Mouse (Mus musculus): ENCODE results near the gene Frat2. TPM values are rescaled to one million over a fixed set of nuclear protein-coding genes. Genes with fewer than 3 reads are reported as not detected.

The Frat2 gene
- polyA plus RNA-seq, 1 experiment from 2014 or later: 5.9 TPM

GRCm38 (mm10) chr19:41830106-41831031 is 17.6 kb downstream of the Frat2 start:
- Histone ChIP-seq H3K4me1 (peaks cover 26% of the 10 kb centered on the region), H3K4me3 (replicated peaks) (peak overlapping the region; percentile 75), H3K27me3 (peaks cover 31% of the 10 kb centered on the region), H3K4me2 (peak overlapping the region; percentile 99), H3K27ac (peak overlapping the region; percentile 95), H3K36me3 (no peaks in the 10 kb centered on the region), H3K9ac (peak overlapping the region; percentile 65), H3K9me3 (replicated peaks) (no peaks in the 10 kb centered on the region)
- ATAC-seq (replicated peaks; ENCODE audit: low FRiP score): peak; percentile 69
- under 1% methylated on average over 112 of the region's 112 CpGs for WGBS

DNA sequence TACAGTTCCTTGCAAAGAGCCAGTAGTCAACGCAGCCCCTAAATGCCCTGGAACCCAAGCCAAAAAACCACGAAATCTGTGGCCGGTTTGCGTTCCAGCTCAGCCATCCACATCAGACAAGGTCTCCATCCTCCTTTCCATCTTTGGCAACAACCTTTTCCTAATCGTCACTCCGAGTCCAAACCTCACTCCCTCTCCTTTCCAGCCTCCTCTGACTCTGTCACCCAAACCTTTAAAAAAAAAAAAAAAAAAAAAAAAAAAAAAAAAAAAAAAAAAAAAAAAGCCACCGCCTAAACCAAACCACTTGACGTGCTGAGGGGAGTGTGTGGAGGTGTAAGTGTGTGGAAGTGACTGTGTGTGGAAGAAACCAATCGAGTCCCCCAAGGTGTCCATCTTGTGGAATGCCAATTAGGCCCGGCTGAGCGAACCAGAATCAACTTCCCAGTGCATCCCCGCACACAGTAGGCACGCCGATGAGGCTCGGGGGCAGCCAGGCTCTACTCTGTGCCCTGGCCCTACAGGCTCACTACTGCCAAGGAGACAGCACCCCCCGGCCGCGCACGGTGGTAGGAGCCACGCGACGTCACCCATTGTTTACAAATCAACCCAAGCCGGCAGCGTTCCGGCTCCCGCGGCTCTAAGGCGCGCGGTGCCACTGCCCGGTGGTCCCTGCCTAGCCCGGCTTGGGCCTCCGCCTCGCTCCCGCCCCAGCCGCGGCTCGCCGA is 18.4 kb downstream of the Frat2 start, which contains the start of gene Frat1:
Gene Frat1 (plus strand): TSS at position 590 of the 725 bp plus-strand sequence.
- H3K9ac ChIP-seq: peak within 1 kb of the TSS; percentile 65
- H3K4me1 ChIP-seq: peaks cover 26% of the 10 kb centered on the region
- H3K27me3 ChIP-seq: peaks cover 31% of the 10 kb centered on the region
- H3K36me3 ChIP-seq: no peaks in the 10 kb centered on the region
- H3K4me3 ChIP-seq (replicated peaks): peak within 1 kb of the TSS; percentile 75
- no peaks in the 10 kb centered on the region for H3K9me3 ChIP-seq (replicated peaks)
- peak within 1 kb of the TSS; percentile 95 for H3K27ac ChIP-seq
- peak; percentile 95 for ATAC-seq (replicated peaks; ENCODE audit: low FRiP score)
- under 1% methylated on average over 34 of the region's 39 CpGs for WGBS
- H3K4me2 ChIP-seq: peak within 1 kb of the TSS; percentile 99

- no peak for ATAC-seq (replicated peaks; ENCODE audit: low FRiP score)
- H3K27ac ChIP-seq: peak overlapping the region; percentile 69
Observed at GRCm38 (mm10) chr19:41828941-41829340, 19.0 kb downstream of the Frat2 start.

DNA sequence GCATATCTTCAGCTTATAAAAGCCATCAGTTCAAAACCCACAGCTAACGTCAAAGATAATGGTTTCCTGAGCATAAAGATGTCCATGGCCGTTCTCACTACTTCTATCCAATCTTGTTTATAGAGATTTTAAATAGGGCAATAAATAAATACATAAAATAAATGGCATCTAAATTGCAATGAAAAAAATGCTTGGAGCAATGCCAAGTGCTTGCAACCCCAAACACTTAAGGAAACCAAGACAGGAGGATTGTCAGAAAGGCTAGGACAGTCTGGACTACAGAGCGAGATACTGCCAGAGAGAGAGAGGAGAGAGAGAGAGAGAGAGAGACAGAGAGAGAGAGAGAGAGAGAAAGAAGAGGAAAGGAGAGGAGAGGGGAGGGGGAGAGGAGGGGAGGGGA is 21.4 kb downstream of the Frat2 start:
- Histone ChIP-seq H3K36me3 (no peaks in the 10 kb centered on the region), H3K9me3 (replicated peaks) (no peaks in the 10 kb centered on the region), H3K4me1 (peaks cover 18% of the 10 kb centered on the region), H3K9ac (no peak overlapping the region), H3K4me2 (no peak overlapping the region), H3K27me3 (peaks cover 8% of the 10 kb centered on the region), H3K4me3 (replicated peaks) (no peak overlapping the region), H3K27ac (no peak overlapping the region)
- 73% methylated on average over 3 of the region's 3 CpGs for WGBS
- ATAC-seq (replicated peaks; ENCODE audit: low FRiP score): no peak

More at GRCm38 (mm10) chr19:41828941-41829340, 19.0 kb downstream of the Frat2 start:
- 69% methylated on average over 3 of the region's 3 CpGs for WGBS
- Histone ChIP-seq H3K27me3 (peaks cover 31% of the 10 kb centered on the region), H3K36me3 (no peaks in the 10 kb centered on the region), H3K4me3 (replicated peaks) (peak overlapping the region; percentile 75), H3K4me2 (peak overlapping the region; percentile 99), H3K9ac (no peak overlapping the region), H3K4me1 (peaks cover 26% of the 10 kb centered on the region), H3K9me3 (replicated peaks) (no peaks in the 10 kb centered on the region)

DNA sequence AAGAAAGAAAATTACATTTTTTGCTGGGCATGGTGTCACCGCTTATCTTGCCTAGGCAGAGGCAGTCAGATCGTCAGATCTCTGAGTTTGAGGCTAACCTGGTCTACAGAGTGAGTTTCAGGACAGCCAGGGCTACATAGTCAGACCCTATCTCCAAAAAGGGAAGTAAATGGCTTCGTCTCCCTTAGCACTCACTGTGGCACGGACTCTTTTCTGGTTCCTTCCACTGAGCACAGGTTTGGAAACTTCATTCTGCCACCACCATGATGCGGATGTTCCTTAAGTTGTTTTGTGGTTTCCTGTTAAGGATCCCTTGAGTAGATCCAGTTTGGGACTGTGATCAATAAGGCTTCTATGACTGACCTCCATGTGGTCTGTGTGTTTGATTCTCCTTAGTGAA is 23.0 kb downstream of the Frat2 start:
- no peaks in the 10 kb centered on the region for H3K27me3 ChIP-seq
- no peaks in the 10 kb centered on the region for H3K9me3 ChIP-seq (replicated peaks)
- no peaks in the 10 kb centered on the region for H3K36me3 ChIP-seq
- H3K4me1 ChIP-seq: peaks cover 6% of the 10 kb centered on the region; the same call in 1 of the 2 replicates
- no peak overlapping the region for H3K4me2 ChIP-seq
- no peak overlapping the region for H3K27ac ChIP-seq
- no peak overlapping the region for H3K9ac ChIP-seq
- no peak overlapping the region for H3K4me3 ChIP-seq (replicated peaks)
- 90% methylated on average over 5 of the region's 5 CpGs for WGBS
- no peak for ATAC-seq (replicated peaks; ENCODE audit: low FRiP score)

DNA sequence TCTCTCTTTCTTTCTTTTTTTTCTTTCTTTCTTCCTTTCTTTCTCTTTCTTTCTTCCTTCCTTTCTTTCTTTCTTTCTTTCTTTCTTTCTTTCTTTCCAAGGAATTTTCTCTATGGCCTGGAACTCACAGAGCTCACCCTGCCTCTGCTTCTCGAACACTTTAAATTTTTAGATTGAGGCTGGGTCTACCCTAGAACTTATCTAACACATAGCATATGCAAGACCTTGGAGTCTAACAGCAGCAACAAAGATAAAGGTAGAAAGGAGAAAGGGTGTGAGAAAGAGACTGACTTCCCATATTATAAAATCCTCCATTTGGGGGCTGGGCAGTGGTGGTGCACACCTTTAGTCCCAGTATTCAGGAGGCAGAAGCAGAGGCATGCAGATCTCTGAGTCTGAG is 25.3 kb downstream of the Frat2 start:
- H3K27me3 ChIP-seq: no peaks in the 10 kb centered on the region
- peaks cover 6% of the 10 kb centered on the region; the same call in 1 of the 2 replicates for H3K4me1 ChIP-seq
- no peaks in the 10 kb centered on the region for H3K9me3 ChIP-seq (replicated peaks)
- ATAC-seq (replicated peaks; ENCODE audit: low FRiP score): no peak
- no peak overlapping the region for H3K27ac ChIP-seq
- H3K4me3 ChIP-seq (replicated peaks): no peak overlapping the region
- H3K36me3 ChIP-seq: no peaks in the 10 kb centered on the region
- no peak overlapping the region for H3K4me2 ChIP-seq
- WGBS: 90% methylated on average over 1 of the region's 1 CpGs
- H3K9ac ChIP-seq: no peak overlapping the region

- WGBS: 18% methylated on average over 5 of the region's 5 CpGs
- Histone ChIP-seq H3K36me3 (no peaks in the 10 kb centered on the region), H3K9ac (no peak overlapping the region), H3K27me3 (no peaks in the 10 kb centered on the region), H3K9me3 (replicated peaks) (no peaks in the 10 kb centered on the region), H3K4me3 (replicated peaks) (no peak overlapping the region), H3K4me1 (peaks cover 16% of the 10 kb centered on the region), H3K4me2 (no peak overlapping the region), H3K27ac (no peak overlapping the region)
- no peak for ATAC-seq (replicated peaks; ENCODE audit: low FRiP score)
Observed at GRCm38 (mm10) chr19:41821436-41821835, 26.5 kb downstream of the Frat2 start.

DNA sequence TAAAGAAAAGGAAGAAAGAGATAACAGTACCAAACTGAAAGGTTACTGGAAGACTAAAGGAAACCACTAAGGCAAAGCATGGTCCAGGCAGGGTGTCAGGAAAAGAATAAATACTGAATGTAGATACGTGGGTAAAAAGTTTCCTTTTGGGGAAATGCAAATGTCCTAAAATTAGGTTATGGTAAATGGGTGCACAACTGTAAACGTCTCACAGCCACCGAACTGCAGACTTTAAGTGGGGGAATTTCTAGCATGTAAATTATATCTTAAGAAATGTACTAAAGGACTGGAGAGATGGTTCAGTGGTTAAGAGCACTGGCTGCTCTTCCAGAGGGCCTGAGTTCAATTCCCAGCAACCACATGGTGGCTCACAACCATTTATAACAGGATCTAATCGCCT is 29.2 kb downstream of the Frat2 start:
- Histone ChIP-seq H3K4me3 (replicated peaks) (no peak overlapping the region), H3K9me3 (replicated peaks) (no peaks in the 10 kb centered on the region), H3K27ac (no peak overlapping the region), H3K4me1 (peaks cover 16% of the 10 kb centered on the region), H3K4me2 (no peak overlapping the region), H3K9ac (no peak overlapping the region), H3K36me3 (no peaks in the 10 kb centered on the region), H3K27me3 (no peaks in the 10 kb centered on the region)
- 84% methylated on average over 4 of the region's 4 CpGs for WGBS
- ATAC-seq (replicated peaks; ENCODE audit: low FRiP score): no peak

- no peaks in the 10 kb centered on the region for H3K36me3 ChIP-seq
- H3K4me3 ChIP-seq (replicated peaks): no peak overlapping the region
- no peaks in the 10 kb centered on the region for H3K9me3 ChIP-seq (replicated peaks)
- WGBS: 46% methylated on average over 10 of the region's 10 CpGs
- no peak overlapping the region for H3K27ac ChIP-seq
- H3K9ac ChIP-seq: no peak overlapping the region
- H3K4me1 ChIP-seq: peaks cover 16% of the 10 kb centered on the region
- ATAC-seq (replicated peaks; ENCODE audit: low FRiP score): no peak
- H3K4me2 ChIP-seq: no peak overlapping the region
- no peaks in the 10 kb centered on the region for H3K27me3 ChIP-seq
Observed at GRCm38 (mm10) chr19:41817325-41817724, 30.6 kb downstream of the Frat2 start.

DNA sequence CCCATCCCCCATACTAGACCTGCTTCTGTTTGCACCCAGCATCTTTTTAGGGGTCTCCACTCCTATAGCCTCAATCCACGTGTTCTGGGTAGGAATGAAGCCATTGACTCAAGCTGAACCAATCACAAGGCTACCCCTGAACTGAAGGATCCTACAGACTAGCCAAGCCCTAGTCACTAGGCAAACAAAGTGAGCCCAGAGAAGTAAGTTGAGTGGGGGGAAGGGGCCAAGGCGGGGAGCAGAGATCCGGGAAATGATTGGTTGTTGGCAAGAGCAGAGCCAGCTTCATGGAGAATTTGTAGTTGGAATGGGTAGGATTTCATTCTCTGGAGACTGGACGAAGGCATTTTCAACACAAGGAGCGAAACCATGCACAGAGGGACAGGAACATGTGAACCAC is 31.0 kb downstream of the Frat2 start:
- no peaks in the 10 kb centered on the region for H3K36me3 ChIP-seq
- no peak overlapping the region for H3K4me3 ChIP-seq (replicated peaks)
- H3K9ac ChIP-seq: no peak overlapping the region
- H3K9me3 ChIP-seq (replicated peaks): no peaks in the 10 kb centered on the region
- ATAC-seq (replicated peaks; ENCODE audit: low FRiP score): no peak
- H3K4me1 ChIP-seq: peaks cover 16% of the 10 kb centered on the region
- no peak overlapping the region for H3K27ac ChIP-seq
- no peak overlapping the region for H3K4me2 ChIP-seq
- no peaks in the 10 kb centered on the region for H3K27me3 ChIP-seq
- WGBS: 52% methylated on average over 5 of the region's 5 CpGs

DNA sequence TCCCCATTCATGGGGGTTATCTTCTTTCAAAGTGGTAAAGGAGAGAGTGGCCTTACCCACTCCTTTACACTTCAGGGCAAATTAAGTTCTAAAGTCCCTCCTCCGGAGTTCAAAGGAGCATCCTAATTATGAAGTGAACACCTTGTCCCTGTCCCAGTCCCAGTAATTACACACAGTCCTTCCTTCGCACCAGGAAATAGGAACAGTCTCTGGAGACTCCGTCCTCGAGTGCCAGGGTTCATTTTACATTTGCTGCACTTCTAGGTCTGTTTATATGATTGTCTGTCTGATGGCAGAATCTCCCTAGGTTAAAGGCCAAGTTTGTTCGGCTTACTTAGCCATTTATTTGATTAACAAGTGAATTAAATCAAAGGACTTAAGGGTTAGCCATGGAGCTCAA is 31.5 kb downstream of the Frat2 start:
- Histone ChIP-seq H3K27ac (no peak overlapping the region), H3K36me3 (no peaks in the 10 kb centered on the region), H3K9me3 (replicated peaks) (no peaks in the 10 kb centered on the region), H3K4me2 (no peak overlapping the region), H3K27me3 (no peaks in the 10 kb centered on the region), H3K4me3 (replicated peaks) (no peak overlapping the region), H3K4me1 (peaks cover 16% of the 10 kb centered on the region), H3K9ac (no peak overlapping the region)
- 46% methylated on average over 5 of the region's 5 CpGs for WGBS
- ATAC-seq (replicated peaks; ENCODE audit: low FRiP score): no peak

- Histone ChIP-seq H3K9ac (no peak overlapping the region), H3K36me3 (no peaks in the 10 kb centered on the region), H3K4me2 (no peak overlapping the region), H3K9me3 (replicated peaks) (no peaks in the 10 kb centered on the region), H3K27me3 (no peaks in the 10 kb centered on the region), H3K27ac (no peak overlapping the region), H3K4me3 (replicated peaks) (no peak overlapping the region), H3K4me1 (peaks cover 27% of the 10 kb centered on the region)
- 93% methylated on average over 4 of the region's 4 CpGs for WGBS
- no peak for ATAC-seq (replicated peaks; ENCODE audit: low FRiP score)
Observed at GRCm38 (mm10) chr19:41813374-41813773, 34.6 kb downstream of the Frat2 start.

All from kidney, embryonic 15.5 days (tissue).